Mouse (Mus musculus): ENCODE measurements around the gene Glmn. TPM values are rescaled to one million over a fixed set of nuclear protein-coding genes. Genes with fewer than 3 reads are reported as not detected.

Gene Glmn
- 8.4 TPM for polyA plus RNA-seq (2014; fragmentation: Illumina TruSeq; extraction: RNeasy Lipid Tissue Mini Kit (QIAGEN cat#74804); ENCODE audit: low read depth, low replicate concordance)

GRCm38 (mm10) chr5:107597301-107598077 lies at the start of gene Glmn, which contains the start of gene Rpap2:
Gene Glmn (minus strand): TSS chr5:107597888.
Gene Rpap2 (plus strand): TSS chr5:107597373.

GRCm38 (mm10) chr5:107534581-107534980 lies 63.1 kb downstream of the Glmn start, which contains the start of gene 1700028K03Rik:
Gene 1700028K03Rik (plus strand): TSS chr5:107534709.

GRCm38 (mm10) chr5:107507321-107507720 lies 90.4 kb downstream of the Glmn start, which contains the start of gene Gm42669:
Gene Gm42669 (plus strand): TSS chr5:107507621.

Other genes with a start within 250 kb of the Glmn start
- gene Ephx4, start 195.2 kb downstream of the Glmn start, polyA plus RNA-seq (2014; fragmentation: Illumina TruSeq; extraction: RNeasy Lipid Tissue Mini Kit (QIAGEN cat#74804); ENCODE audit: low read depth, low replicate concordance) = 1.4 TPM
- gene Lpcat2b, start 166.3 kb downstream of the Glmn start, polyA plus RNA-seq (2014; fragmentation: Illumina TruSeq; extraction: RNeasy Lipid Tissue Mini Kit (QIAGEN cat#74804); ENCODE audit: low read depth, low replicate concordance) = 2.5 TPM
- 5.2 TPM for gene Btbd8, start 159.9 kb downstream of the Glmn start, polyA plus RNA-seq (2014; fragmentation: Illumina TruSeq; extraction: RNeasy Lipid Tissue Mini Kit (QIAGEN cat#74804); ENCODE audit: low read depth, low replicate concordance)
- 0.12 TPM for gene Gm42669, start 90.3 kb downstream of the Glmn start, polyA plus RNA-seq (2014; fragmentation: Illumina TruSeq; extraction: RNeasy Lipid Tissue Mini Kit (QIAGEN cat#74804); ENCODE audit: low read depth, low replicate concordance)
- gene 1700028K03Rik, start 63.2 kb downstream of the Glmn start, polyA plus RNA-seq (2014; fragmentation: Illumina TruSeq; extraction: RNeasy Lipid Tissue Mini Kit (QIAGEN cat#74804); ENCODE audit: low read depth, low replicate concordance) = not detected
- 10.5 TPM for gene Rpap2, start 515 bp downstream of the Glmn start, polyA plus RNA-seq (2014; fragmentation: Illumina TruSeq; extraction: RNeasy Lipid Tissue Mini Kit (QIAGEN cat#74804); ENCODE audit: low read depth, low replicate concordance)
- gene Gfi1, start 128.1 kb upstream of the Glmn start, polyA plus RNA-seq (2014; fragmentation: Illumina TruSeq; extraction: RNeasy Lipid Tissue Mini Kit (QIAGEN cat#74804); ENCODE audit: low read depth, low replicate concordance) = 0.25 TPM
- 4.5 TPM for gene Ube2d2b, start 232.2 kb upstream of the Glmn start, polyA plus RNA-seq (2014; fragmentation: Illumina TruSeq; extraction: RNeasy Lipid Tissue Mini Kit (QIAGEN cat#74804); ENCODE audit: low read depth, low replicate concordance)